Mouse (Mus musculus) skeletal muscle tissue, adult 2 months (tissue): Measurements from ENCODE around the gene Cyb561.

Experiments
- DNase-seq: peaks from one replicate; pipeline ENCODE4 v3.0.0-alpha.2; 2012; ENCODE audit warnings: low read depth, low spot score

Cyb561 gene

GRCm38 (mm10) chr11:105952911-105953386 lies at the start of gene Cyb561:
Cyb561 (minus strand) TSS chr11:105953336.
- no peak for DNase-seq

GRCm38 (mm10) chr11:106001718-106002117 lies 48.6 kb upstream of the Cyb561 start:
- DNase-seq, result no peak

- no peak for DNase-seq
These were observed 46.9 kb upstream of the Cyb561 start for GRCm38 (mm10) chr11:106000062-106000461.

- no peak for DNase-seq
These were observed 41.2 kb upstream of the Cyb561 start, which contains the start of gene Ace3 for GRCm38 (mm10) chr11:105994375-105994774. Ace3 (plus strand) TSS chr11:105994675.

- no peak for DNase-seq
These were observed 37.1 kb upstream of the Cyb561 start for GRCm38 (mm10) chr11:105990231-105990630.

GRCm38 (mm10) chr11:105989446-105989845 lies 36.3 kb upstream of the Cyb561 start:
- DNase-seq, result no peak

- no peak for DNase-seq
These were observed 34.3 kb upstream of the Cyb561 start for GRCm38 (mm10) chr11:105987446-105987845.

- DNase-seq, result no peak
These were observed 31.3 kb upstream of the Cyb561 start for GRCm38 (mm10) chr11:105984452-105984851.

- DNase-seq, result no peak
These were observed 25.5 kb upstream of the Cyb561 start for GRCm38 (mm10) chr11:105978634-105979033.

GRCm38 (mm10) chr11:105978232-105978631 lies 25.1 kb upstream of the Cyb561 start:
- DNase-seq, result no peak

GRCm38 (mm10) chr11:105975636-105976035 lies 22.5 kb upstream of the Cyb561 start:
- DNase-seq, result no peak

GRCm38 (mm10) chr11:105975050-105975449 lies 21.9 kb upstream of the Cyb561 start:
- no peak for DNase-seq

- peak; percentile 62 for DNase-seq
These were observed 21.5 kb upstream of the Cyb561 start for GRCm38 (mm10) chr11:105974593-105974992.

GRCm38 (mm10) chr11:105969516-105969915 lies 16.4 kb upstream of the Cyb561 start:
- DNase-seq, result peak; percentile 61

- DNase-seq, result no peak
These were observed 15.8 kb upstream of the Cyb561 start for GRCm38 (mm10) chr11:105968948-105969347.

- no peak for DNase-seq
These were observed 14.8 kb upstream of the Cyb561 start, which contains the start of gene Ace for GRCm38 (mm10) chr11:105967741-105968574. Ace (plus strand) TSS chr11:105967945.

GRCm38 (mm10) chr11:105966288-105966687 lies 13.2 kb upstream of the Cyb561 start:
- DNase-seq, result no peak

- no peak for DNase-seq
These were observed 11.6 kb upstream of the Cyb561 start for GRCm38 (mm10) chr11:105964691-105965090.

- DNase-seq, result no peak
These were observed 6.2 kb upstream of the Cyb561 start for GRCm38 (mm10) chr11:105959355-105959754.

- DNase-seq, result no peak
These were observed 5.4 kb upstream of the Cyb561 start for GRCm38 (mm10) chr11:105958566-105958965.

- DNase-seq, result no peak
These were observed 4.4 kb upstream of the Cyb561 start for GRCm38 (mm10) chr11:105957501-105957900.

GRCm38 (mm10) chr11:105955815-105956430 lies 2.8 kb upstream of the Cyb561 start:
- no peak for DNase-seq

GRCm38 (mm10) chr11:105953402-105953801 lies 266 bp upstream of the Cyb561 start:
- peak; percentile 80 for DNase-seq
